Mouse (Mus musculus): ENCODE results near the gene Fut7. TPM values are rescaled to one million over a fixed set of nuclear protein-coding genes. Genes with fewer than 3 reads are reported as not detected.

The Fut7 gene
- polyA plus RNA-seq, 1 experiment from 2014 or later = not detected

GRCm38 (mm10) chr2:25460135-25460534 is 37.1 kb downstream of the Fut7 start:
- no peaks in the 10 kb centered on the region; the same call in 1 of the 2 replicates for H3K4me1 ChIP-seq (ENCODE audit: insufficient read depth)
- peak overlapping the region; percentile 70 for H3K4me3 ChIP-seq (ENCODE audit: low read depth, low read length)
- H3K27ac ChIP-seq (ENCODE audit: low read depth) = peak overlapping the region; percentile 88; the same call in 1 of the 2 replicates
- H3K9me3 ChIP-seq (ENCODE audit: low read depth, low read length) = no peaks in the 10 kb centered on the region
- peak overlapping the region; percentile 70 for H3K9ac ChIP-seq
- WGBS = 26% methylated on average over 5 of the region's 5 CpGs
- peak overlapping the region; percentile 87 for H3K4me2 ChIP-seq
- DNase-seq (peak; percentile 36), ATAC-seq (ENCODE audit: insufficient read depth) (peak; percentile 1; the same call in 1 of the 2 replicates)
- no peak for TF ChIP-seq CTCF (IDR thresholded peaks at IDR 0.05; ENCODE audit: low read depth)
- no peaks in the 10 kb centered on the region for H3K27me3 ChIP-seq (ENCODE audit: insufficient read depth, low read length)
- peaks cover 12% of the 10 kb centered on the region; the same call in 1 of the 2 replicates for H3K36me3 ChIP-seq (ENCODE audit: insufficient read depth)

DNA sequence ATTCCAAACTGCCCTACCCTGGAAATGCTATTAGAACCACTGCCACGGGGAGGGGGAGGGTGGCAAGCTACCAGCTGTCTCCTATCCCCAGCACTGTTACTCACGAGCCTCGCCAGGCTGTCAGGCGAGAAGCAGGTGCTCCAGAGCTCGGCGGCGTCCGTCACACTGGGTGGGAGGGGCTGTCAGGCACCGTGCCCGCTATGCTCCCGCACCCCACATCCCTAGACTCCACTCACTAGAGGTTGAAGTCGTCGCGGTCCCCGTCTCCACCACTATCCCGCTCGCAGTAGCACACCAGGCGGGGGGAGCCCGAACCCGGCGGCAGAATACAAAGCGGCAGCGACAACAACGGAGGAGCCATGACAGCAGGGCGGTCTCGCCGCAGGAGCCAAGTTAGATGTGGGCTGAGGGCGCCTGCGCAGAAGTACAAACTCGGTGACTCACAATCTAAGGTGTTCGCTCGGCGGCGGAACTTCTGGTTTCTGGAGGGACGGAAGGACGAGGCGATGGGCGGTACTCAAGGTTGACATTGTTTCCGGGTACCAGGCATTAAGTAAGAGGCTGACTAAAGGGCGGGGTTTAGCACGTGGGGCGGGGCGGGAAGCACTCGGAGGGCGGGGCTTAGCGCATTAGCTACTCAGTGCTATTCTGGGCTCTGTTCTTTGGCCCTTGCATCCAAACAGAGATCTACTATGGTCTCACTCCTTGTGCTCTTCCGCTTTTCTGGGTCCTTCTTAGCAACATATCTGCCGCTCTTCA is 37.7 kb downstream of the Fut7 start, which contains the start of gene Paxx:
TSS of gene Paxx (minus strand) at position 544 of the 759 bp plus-strand sequence.
- peak within 1 kb of the TSS; percentile 70 for H3K4me3 ChIP-seq (ENCODE audit: low read depth, low read length)
- no peaks in the 10 kb centered on the region for H3K27me3 ChIP-seq (ENCODE audit: insufficient read depth, low read length)
- no peaks in the 10 kb centered on the region; the same call in 1 of the 2 replicates for H3K4me1 ChIP-seq (ENCODE audit: insufficient read depth)
- peak; percentile 88 for ATAC-seq (ENCODE audit: insufficient read depth)
- peak; percentile 95 for DNase-seq
- H3K9me3 ChIP-seq (ENCODE audit: low read depth, low read length) = no peaks in the 10 kb centered on the region
- peak within 1 kb of the TSS; percentile 87 for H3K4me2 ChIP-seq
- H3K9ac ChIP-seq = peak within 1 kb of the TSS; percentile 70
- WGBS = under 1% methylated on average over 48 of the region's 48 CpGs
- peaks cover 12% of the 10 kb centered on the region; the same call in 1 of the 2 replicates for H3K36me3 ChIP-seq (ENCODE audit: insufficient read depth)
- no peak for TF ChIP-seq CTCF (IDR thresholded peaks at IDR 0.05; ENCODE audit: low read depth)
- H3K27ac ChIP-seq (ENCODE audit: low read depth) = peak within 1 kb of the TSS; percentile 88

GRCm38 (mm10) chr2:25461407-25461806 is 38.3 kb downstream of the Fut7 start:
- Histone ChIP-seq H3K27ac (ENCODE audit: low read depth) (peak overlapping the region; percentile 88; the same call in 1 of the 2 replicates), H3K36me3 (ENCODE audit: insufficient read depth) (peaks cover 12% of the 10 kb centered on the region; the same call in 1 of the 2 replicates), H3K27me3 (ENCODE audit: insufficient read depth, low read length) (no peaks in the 10 kb centered on the region), H3K9me3 (ENCODE audit: low read depth, low read length) (no peaks in the 10 kb centered on the region), H3K4me1 (ENCODE audit: insufficient read depth) (no peaks in the 10 kb centered on the region; the same call in 1 of the 2 replicates), H3K9ac (peak overlapping the region; percentile 35; the same call in 1 of the 2 replicates), H3K4me3 (ENCODE audit: low read depth, low read length) (peak overlapping the region; percentile 70), H3K4me2 (peak overlapping the region; percentile 87)
- WGBS = 26% methylated on average over 3 of the region's 3 CpGs
- no peak for TF ChIP-seq CTCF (IDR thresholded peaks at IDR 0.05; ENCODE audit: low read depth)
- ATAC-seq (ENCODE audit: insufficient read depth) = no peak
- DNase-seq = no peak

- Histone ChIP-seq H3K4me2 (no peak overlapping the region), H3K36me3 (ENCODE audit: insufficient read depth) (peaks cover 5% of the 10 kb centered on the region; the same call in 1 of the 2 replicates), H3K9me3 (ENCODE audit: low read depth, low read length) (no peaks in the 10 kb centered on the region), H3K4me3 (ENCODE audit: low read depth, low read length) (no peak overlapping the region), H3K9ac (no peak overlapping the region), H3K27me3 (ENCODE audit: insufficient read depth, low read length) (no peaks in the 10 kb centered on the region), H3K27ac (ENCODE audit: low read depth) (no peak overlapping the region), H3K4me1 (ENCODE audit: insufficient read depth) (no peaks in the 10 kb centered on the region; the same call in 1 of the 2 replicates)
- 75% methylated on average over 3 of the region's 3 CpGs for WGBS
- no peak for DNase-seq
- TF ChIP-seq CTCF (IDR thresholded peaks at IDR 0.05; ENCODE audit: low read depth) = no peak
- no peak for ATAC-seq (ENCODE audit: insufficient read depth)
These were observed 40.6 kb downstream of the Fut7 start for GRCm38 (mm10) chr2:25463630-25464029.

DNA sequence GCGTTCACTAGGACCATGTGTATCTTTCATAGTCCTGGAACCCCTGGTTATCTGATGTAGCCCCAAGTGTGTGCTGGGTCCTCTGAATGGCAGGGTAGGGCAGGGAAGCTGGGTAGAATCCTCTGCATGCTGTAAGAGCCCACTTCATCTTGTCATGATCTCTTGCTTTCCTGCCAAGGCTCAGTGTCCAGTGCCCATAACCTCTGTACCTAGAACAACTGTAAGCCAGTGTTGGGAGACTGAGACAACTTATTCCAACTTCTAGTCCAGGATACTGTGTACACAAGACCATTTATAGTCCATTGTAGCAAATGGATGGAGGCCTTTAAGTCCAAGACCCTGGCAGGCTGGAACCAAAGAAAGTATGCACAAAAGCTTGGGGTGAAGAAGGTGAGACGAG is 42.2 kb downstream of the Fut7 start:
- H3K36me3 ChIP-seq (ENCODE audit: insufficient read depth) = no peaks in the 10 kb centered on the region
- H3K9ac ChIP-seq = no peak overlapping the region
- DNase-seq = no peak
- no peak for TF ChIP-seq CTCF (IDR thresholded peaks at IDR 0.05; ENCODE audit: low read depth)
- WGBS = 78% methylated on average over 2 of the region's 2 CpGs
- no peak overlapping the region for H3K4me2 ChIP-seq
- no peak for ATAC-seq (ENCODE audit: insufficient read depth)
- H3K27ac ChIP-seq (ENCODE audit: low read depth) = no peak overlapping the region
- H3K9me3 ChIP-seq (ENCODE audit: low read depth, low read length) = no peaks in the 10 kb centered on the region
- H3K4me3 ChIP-seq (ENCODE audit: low read depth, low read length) = no peak overlapping the region
- no peaks in the 10 kb centered on the region for H3K4me1 ChIP-seq (ENCODE audit: insufficient read depth)
- no peaks in the 10 kb centered on the region for H3K27me3 ChIP-seq (ENCODE audit: insufficient read depth, low read length)

GRCm38 (mm10) chr2:25465816-25466635 is 43.0 kb downstream of the Fut7 start:
- no peak overlapping the region for H3K4me2 ChIP-seq
- H3K36me3 ChIP-seq (ENCODE audit: insufficient read depth) = no peaks in the 10 kb centered on the region
- 48% methylated on average over 10 of the region's 10 CpGs for WGBS
- H3K4me3 ChIP-seq (ENCODE audit: low read depth, low read length) = no peak overlapping the region
- no peak for ATAC-seq (ENCODE audit: insufficient read depth)
- peak; percentile 4 for DNase-seq
- no peak overlapping the region for H3K9ac ChIP-seq
- H3K4me1 ChIP-seq (ENCODE audit: insufficient read depth) = no peaks in the 10 kb centered on the region
- no peak for TF ChIP-seq CTCF (IDR thresholded peaks at IDR 0.05; ENCODE audit: low read depth)
- H3K27ac ChIP-seq (ENCODE audit: low read depth) = no peak overlapping the region
- H3K9me3 ChIP-seq (ENCODE audit: low read depth, low read length) = no peaks in the 10 kb centered on the region
- no peaks in the 10 kb centered on the region for H3K27me3 ChIP-seq (ENCODE audit: insufficient read depth, low read length)
